Mouse (Mus musculus) forebrain, embryonic 15.5 days (tissue): Measurements from ENCODE around the gene Iffo2. TPM values are rescaled to one million over a fixed set of nuclear protein-coding genes. Genes with fewer than 3 reads are reported as not detected.

ENCODE experiments used
- ATAC-seq: fragments of 200-750 bp; cut with Nextera tagmentation; replicated peaks from 2 replicates; pipeline ENCODE4 v1.8.0; 2017; ENCODE audit warnings: mild to moderate bottlenecking, moderate TSS enrichment, moderate library complexity
- H3K27ac ChIP-seq: fragments of 300-500 bp; sonication (generic); replicated peaks from 2 replicates; pipeline ENCODE4 v1.5.1; 2015; ENCODE audit warnings: mild to moderate bottlenecking, inconsistent platforms
- H3K27me3 ChIP-seq: fragments of 300-500 bp; sonication (generic); 2 replicates; pipeline ENCODE4 v1.6.1; 2015; ENCODE audit warnings: inconsistent platforms
- H3K36me3 ChIP-seq: fragments of 300-500 bp; sonication (generic); 2 replicates; pipeline ENCODE4 v1.6.1; 2015; ENCODE audit warnings: mild to moderate bottlenecking, inconsistent platforms
- H3K4me1 ChIP-seq: fragments of 300-500 bp; sonication (generic); 2 replicates; pipeline ENCODE4 v1.6.1; 2015; ENCODE audit warnings: inconsistent platforms
- H3K4me2 ChIP-seq: fragments of 300-500 bp; sonication (generic); replicated peaks from 2 replicates; pipeline ENCODE4 v1.6.1; 2015; ENCODE audit warnings: mild to moderate bottlenecking, inconsistent platforms
- H3K4me3 ChIP-seq: fragments of 300-500 bp; sonication (generic); 2 replicates; pipeline ENCODE4 v1.5.1; 2015; ENCODE audit warnings: mild to moderate bottlenecking, inconsistent platforms
- H3K9ac ChIP-seq: fragments of 300-500 bp; sonication (generic); replicated peaks from 2 replicates; pipeline ENCODE4 v1.6.1; 2015; ENCODE audit warnings: mild to moderate bottlenecking, inconsistent platforms
- H3K9me3 ChIP-seq: fragments of 300-500 bp; sonication (generic); 2 replicates; pipeline ENCODE4 v1.6.1; 2016; ENCODE audit warnings: inconsistent platforms
- WGBS: fragments of 180-500 bp; shearing (Covaris S2); methylation state at CpG from one replicate; pipeline ENCODE4 v1.1.7; 2015; ENCODE audit warnings: mixed read lengths; 5-methylcytosine and 5-hydroxymethylcytosine counted together
- polyA plus RNA-seq: library from polyadenylated mRNA; unstranded; fragments of >200 nt; fragmentation: Nextera tagmentation; extraction: Ambion mirVana; gene quantifications from 2 replicates; pipeline ENCODE4 v1.2.1, GENCODE M21; 2015

The Iffo2 gene
- polyA plus RNA-seq, 1 experiment from 2014 or later: 5.7 TPM

GRCm38 (mm10) chr4:139535719-139536118 lies 5.4 kb downstream of the Iffo2 start:
- H3K27me3 ChIP-seq: no peaks in the 10 kb centered on the region
- no peaks in the 10 kb centered on the region for H3K36me3 ChIP-seq
- H3K4me3 ChIP-seq: no peak overlapping the region
- no peak overlapping the region for H3K9ac ChIP-seq
- H3K4me1 ChIP-seq: peaks cover 7% of the 10 kb centered on the region; the same call in 1 of the 2 replicates
- H3K4me2 ChIP-seq: no peak overlapping the region
- WGBS: 61% methylated on average over 7 of the region's 7 CpGs
- no peak for ATAC-seq
- no peak overlapping the region for H3K27ac ChIP-seq
- no peaks in the 10 kb centered on the region for H3K9me3 ChIP-seq

DNA sequence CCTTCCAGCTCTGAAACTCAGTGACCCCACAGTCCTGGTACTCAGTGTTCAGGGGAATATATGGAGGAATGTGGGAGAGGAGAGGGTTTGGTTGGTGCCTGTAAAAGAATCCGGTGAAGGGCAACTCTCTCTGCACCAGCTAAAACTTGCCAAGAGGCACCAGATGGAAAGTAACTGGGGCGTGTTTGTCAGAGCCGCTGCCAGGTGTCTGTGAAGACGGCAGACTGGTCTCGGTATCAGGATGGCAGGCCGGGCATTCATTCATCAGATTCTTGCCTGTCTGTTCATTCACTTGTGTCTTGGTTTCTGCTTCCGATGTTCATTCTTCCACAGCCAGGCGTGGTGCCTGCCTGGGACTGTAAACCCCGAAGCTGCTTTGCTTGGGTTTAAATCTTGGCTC lies 6.4 kb downstream of the Iffo2 start:
- Histone ChIP-seq H3K36me3 (no peaks in the 10 kb centered on the region), H3K9me3 (no peaks in the 10 kb centered on the region)

DNA sequence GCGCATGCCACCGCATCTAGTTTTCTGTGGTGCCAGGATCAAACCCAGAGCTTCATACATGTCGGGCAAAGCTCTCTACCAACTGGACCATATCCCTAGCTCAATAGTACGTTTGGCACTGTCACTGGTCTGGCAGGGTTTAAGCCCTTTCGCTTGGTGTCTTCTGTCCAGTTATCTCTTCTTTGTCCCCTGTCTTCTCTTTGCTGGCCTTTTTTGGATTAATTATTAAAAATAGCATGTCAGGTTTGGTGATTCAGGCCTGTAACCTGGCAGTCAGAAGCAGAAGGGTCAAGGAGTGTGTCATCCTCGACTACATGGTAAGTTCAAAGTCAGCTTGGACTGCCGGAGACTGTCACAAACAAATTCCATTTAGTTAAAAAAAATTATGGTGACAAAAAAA lies 10.4 kb downstream of the Iffo2 start:
- H3K36me3 ChIP-seq: no peaks in the 10 kb centered on the region
- no peaks in the 10 kb centered on the region for H3K9me3 ChIP-seq
- ATAC-seq: no peak
- H3K9ac ChIP-seq: no peak overlapping the region
- H3K4me1 ChIP-seq: no peaks in the 10 kb centered on the region
- H3K27me3 ChIP-seq: no peaks in the 10 kb centered on the region
- H3K27ac ChIP-seq: no peak overlapping the region
- 91% methylated on average over 7 of the region's 7 CpGs for WGBS
- no peak overlapping the region for H3K4me3 ChIP-seq
- no peak overlapping the region for H3K4me2 ChIP-seq

More for the DNA sequence above, 6.4 kb downstream of the Iffo2 start:
- no peaks in the 10 kb centered on the region for H3K27me3 ChIP-seq
- no peak overlapping the region for H3K9ac ChIP-seq
- no peak overlapping the region for H3K4me3 ChIP-seq
- WGBS: 70% methylated on average over 9 of the region's 9 CpGs
- no peak for ATAC-seq
- no peak overlapping the region for H3K27ac ChIP-seq
- no peak overlapping the region for H3K4me2 ChIP-seq
- peaks cover 7% of the 10 kb centered on the region; the same call in 1 of the 2 replicates for H3K4me1 ChIP-seq

DNA sequence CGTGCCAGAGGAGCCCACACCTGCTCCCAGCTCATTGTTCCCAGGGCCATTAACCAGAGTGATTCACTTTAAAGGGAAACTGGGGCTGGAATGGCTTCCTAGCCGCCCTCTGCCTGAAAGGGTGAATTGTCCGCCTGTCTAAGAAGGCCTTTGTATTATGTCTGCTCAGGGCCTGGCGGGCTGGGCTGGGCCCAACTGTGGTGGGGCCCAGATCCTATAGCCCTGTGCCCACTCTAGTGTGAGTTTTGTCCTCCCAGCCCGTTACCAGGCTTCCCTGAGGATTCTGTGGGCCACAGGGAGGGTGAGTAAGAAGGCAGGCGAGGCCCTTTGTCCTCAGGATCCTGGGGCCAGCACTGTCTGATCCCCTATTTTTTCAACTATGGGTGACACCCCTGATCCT lies 15.4 kb downstream of the Iffo2 start:
- Histone ChIP-seq H3K27me3 (no peaks in the 10 kb centered on the region), H3K4me1 (no peaks in the 10 kb centered on the region), H3K9me3 (no peaks in the 10 kb centered on the region), H3K9ac (no peak overlapping the region), H3K4me2 (no peak overlapping the region), H3K4me3 (no peak overlapping the region), H3K36me3 (no peaks in the 10 kb centered on the region), H3K27ac (no peak overlapping the region)
- ATAC-seq: no peak
- WGBS: 19% methylated on average over 6 of the region's 6 CpGs

- Histone ChIP-seq H3K27me3 (no peaks in the 10 kb centered on the region), H3K4me1 (no peaks in the 10 kb centered on the region), H3K9ac (no peak overlapping the region), H3K36me3 (no peaks in the 10 kb centered on the region), H3K9me3 (no peaks in the 10 kb centered on the region), H3K27ac (no peak overlapping the region), H3K4me3 (no peak overlapping the region), H3K4me2 (no peak overlapping the region)
- WGBS: 86% methylated on average over 7 of the region's 7 CpGs
- no peak for ATAC-seq
Measured at GRCm38 (mm10) chr4:139549448-139549847, 19.1 kb downstream of the Iffo2 start.

- no peaks in the 10 kb centered on the region for H3K9me3 ChIP-seq
- no peak overlapping the region for H3K4me2 ChIP-seq
Measured at GRCm38 (mm10) chr4:139555235-139555634, 24.9 kb downstream of the Iffo2 start.

DNA sequence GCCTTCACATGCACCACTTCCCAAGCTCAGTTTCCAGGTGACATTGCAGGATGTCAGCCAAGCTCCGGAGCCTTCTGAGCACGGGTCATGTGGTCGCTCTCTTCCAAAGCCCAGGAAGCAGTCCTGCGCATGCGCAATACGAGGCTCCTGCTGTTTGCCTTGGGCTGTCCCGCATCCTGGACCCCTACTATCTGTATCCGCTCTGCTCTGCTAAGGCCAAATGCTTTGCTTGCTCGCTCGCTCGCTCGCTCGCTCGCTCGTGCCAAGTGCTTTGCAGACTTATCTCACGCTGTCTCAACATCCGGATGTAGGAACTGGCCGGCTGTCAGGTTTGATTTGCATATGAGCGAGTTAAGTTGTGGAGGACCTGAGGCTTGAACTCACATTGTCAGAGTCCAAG lies 25.6 kb downstream of the Iffo2 start:
- ATAC-seq: no peak
- no peaks in the 10 kb centered on the region for H3K36me3 ChIP-seq
- H3K4me1 ChIP-seq: no peaks in the 10 kb centered on the region
- H3K9ac ChIP-seq: no peak overlapping the region
- no peak overlapping the region for H3K4me3 ChIP-seq
- no peaks in the 10 kb centered on the region for H3K27me3 ChIP-seq
- H3K4me2 ChIP-seq: no peak overlapping the region
- H3K27ac ChIP-seq: no peak overlapping the region
- H3K9me3 ChIP-seq: no peaks in the 10 kb centered on the region
- WGBS: 72% methylated on average over 19 of the region's 19 CpGs

More at GRCm38 (mm10) chr4:139555235-139555634, 24.9 kb downstream of the Iffo2 start:
- Histone ChIP-seq H3K36me3 (no peaks in the 10 kb centered on the region), H3K4me1 (no peaks in the 10 kb centered on the region), H3K4me3 (no peak overlapping the region), H3K27me3 (no peaks in the 10 kb centered on the region), H3K9ac (no peak overlapping the region), H3K27ac (no peak overlapping the region)
- WGBS: 81% methylated on average over 11 of the region's 11 CpGs
- ATAC-seq: no peak

DNA sequence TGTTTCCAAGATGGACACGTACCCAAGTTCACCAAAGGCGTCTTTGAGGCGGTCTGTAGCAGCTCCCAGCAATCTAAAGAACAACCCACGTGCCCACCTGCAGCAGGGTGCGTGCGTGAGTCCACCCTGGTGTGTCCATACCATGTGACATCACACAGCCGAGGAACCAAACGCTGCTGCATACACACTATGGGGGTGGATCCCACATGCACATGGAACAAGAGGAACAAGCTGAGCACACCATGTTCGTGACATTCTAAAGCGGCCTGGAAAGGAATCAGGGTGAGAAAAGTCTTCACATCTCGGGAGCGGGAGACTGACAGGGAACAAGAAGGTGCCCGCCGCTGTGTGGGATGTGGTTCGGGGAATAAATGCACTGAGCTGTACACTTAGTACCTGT lies 38.0 kb downstream of the Iffo2 start:
- H3K4me3 ChIP-seq: no peak overlapping the region
- no peak overlapping the region for H3K27ac ChIP-seq
- H3K36me3 ChIP-seq: no peaks in the 10 kb centered on the region
- no peaks in the 10 kb centered on the region for H3K4me1 ChIP-seq
- no peak overlapping the region for H3K4me2 ChIP-seq
- no peaks in the 10 kb centered on the region for H3K27me3 ChIP-seq
- H3K9me3 ChIP-seq: no peaks in the 10 kb centered on the region
- H3K9ac ChIP-seq: no peak overlapping the region
- ATAC-seq: no peak
- WGBS: 83% methylated on average over 15 of the region's 15 CpGs

DNA sequence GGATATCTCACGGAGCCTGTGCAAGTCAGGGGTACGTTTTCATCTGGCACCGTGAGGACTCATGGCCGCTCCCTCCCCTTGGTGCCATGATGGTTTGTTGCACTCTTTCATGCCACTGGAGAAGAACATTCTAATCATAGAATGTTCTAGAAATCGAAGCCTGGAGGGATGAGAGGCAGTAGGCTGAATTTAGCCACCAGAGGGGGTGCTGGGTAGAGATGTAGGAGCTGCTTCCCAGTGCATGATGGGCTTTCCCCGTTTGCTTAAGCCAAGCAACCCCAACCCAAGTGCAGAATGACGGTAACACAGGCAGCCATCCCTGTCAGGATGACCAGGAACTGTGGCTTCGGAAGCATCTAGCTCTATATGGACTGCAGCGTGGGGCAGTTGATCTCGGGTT lies 40.4 kb downstream of the Iffo2 start:
- H3K9me3 ChIP-seq: no peaks in the 10 kb centered on the region
- H3K27ac ChIP-seq: no peak overlapping the region
- no peak overlapping the region for H3K4me3 ChIP-seq
- no peak overlapping the region for H3K4me2 ChIP-seq
- H3K27me3 ChIP-seq: no peaks in the 10 kb centered on the region
- WGBS: 81% methylated on average over 10 of the region's 10 CpGs
- no peak for ATAC-seq
- H3K9ac ChIP-seq: no peak overlapping the region
- H3K36me3 ChIP-seq: no peaks in the 10 kb centered on the region
- H3K4me1 ChIP-seq: peaks cover 12% of the 10 kb centered on the region

DNA sequence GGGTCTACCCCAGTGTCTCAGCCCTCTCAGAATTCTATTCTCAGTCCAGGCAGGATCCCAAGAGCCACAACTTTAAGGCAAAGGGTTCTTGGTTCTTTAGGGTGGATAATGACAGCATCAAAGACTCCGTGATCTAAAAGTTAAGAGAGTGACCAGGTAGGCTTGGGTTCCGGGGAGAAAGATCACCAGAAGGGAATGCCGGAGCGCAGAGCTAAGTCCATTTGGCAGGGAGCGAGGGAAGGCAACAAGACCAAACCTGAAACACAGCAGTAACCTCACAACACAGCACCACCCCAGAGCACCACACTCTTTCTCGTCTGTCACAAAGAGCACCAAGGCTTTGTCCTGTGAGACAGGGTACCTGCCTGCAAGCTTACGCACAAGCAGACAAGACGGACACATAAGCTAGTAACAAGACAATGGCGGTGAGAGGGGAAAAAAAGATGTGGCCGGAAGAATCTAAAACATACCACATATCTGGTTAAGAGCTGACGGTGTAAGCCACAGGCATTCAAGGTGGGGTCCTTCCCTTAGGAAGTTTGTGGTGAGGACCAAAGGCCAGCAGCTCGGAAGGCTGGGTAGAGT lies 42.7 kb downstream of the Iffo2 start:
- peaks cover 26% of the 10 kb centered on the region for H3K4me1 ChIP-seq
- no peak overlapping the region for H3K4me3 ChIP-seq
- WGBS: 88% methylated on average over 12 of the region's 12 CpGs
- H3K27me3 ChIP-seq: no peaks in the 10 kb centered on the region
- H3K9ac ChIP-seq: no peak overlapping the region
- no peak overlapping the region for H3K4me2 ChIP-seq
- no peak overlapping the region for H3K27ac ChIP-seq
- H3K36me3 ChIP-seq: no peaks in the 10 kb centered on the region
- no peak for ATAC-seq
- no peaks in the 10 kb centered on the region for H3K9me3 ChIP-seq

DNA sequence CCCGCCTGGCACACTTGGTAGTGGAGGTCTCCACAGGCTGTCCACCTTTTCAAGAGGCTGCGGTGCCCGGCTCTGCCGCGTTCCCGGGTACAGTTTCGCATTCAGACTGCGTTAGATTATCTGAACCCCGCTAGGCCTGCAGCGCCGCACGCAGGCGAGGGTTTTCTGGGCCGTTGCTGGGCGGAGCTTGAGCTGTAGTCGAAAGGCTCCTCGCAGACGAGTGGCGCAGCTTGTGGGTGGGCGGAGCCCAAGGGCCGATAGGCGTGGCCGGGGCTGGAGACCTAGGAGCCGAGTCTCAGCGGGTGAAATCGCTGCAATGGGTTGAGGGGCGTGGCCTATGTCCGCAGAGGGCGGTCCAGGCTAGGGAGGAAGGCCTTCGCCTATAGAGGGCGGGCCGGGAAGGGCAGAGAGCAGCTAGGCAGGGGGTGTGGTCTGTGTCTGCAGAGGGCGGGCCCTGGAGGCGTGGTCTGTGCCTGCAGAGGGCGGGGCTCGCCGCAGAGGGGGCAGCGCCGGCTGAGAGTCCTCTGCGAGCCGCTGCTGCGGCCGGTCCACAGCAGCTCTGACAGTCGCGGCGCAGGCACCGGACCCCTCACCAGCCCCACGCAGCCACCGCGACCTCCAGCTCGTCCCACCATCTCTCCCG lies 43.9 kb downstream of the Iffo2 start:
- H3K27me3 ChIP-seq: no peaks in the 10 kb centered on the region
- H3K4me3 ChIP-seq: peak overlapping the region; percentile 69
- H3K27ac ChIP-seq: peak overlapping the region; percentile 71
- WGBS: under 1% methylated on average over 47 of the region's 52 CpGs
- ATAC-seq: peak; percentile 94
- no peaks in the 10 kb centered on the region for H3K36me3 ChIP-seq
- peak overlapping the region; percentile 56 for H3K9ac ChIP-seq
- H3K4me2 ChIP-seq: peak overlapping the region; percentile 87
- no peaks in the 10 kb centered on the region for H3K9me3 ChIP-seq
- H3K4me1 ChIP-seq: peaks cover 26% of the 10 kb centered on the region

DNA sequence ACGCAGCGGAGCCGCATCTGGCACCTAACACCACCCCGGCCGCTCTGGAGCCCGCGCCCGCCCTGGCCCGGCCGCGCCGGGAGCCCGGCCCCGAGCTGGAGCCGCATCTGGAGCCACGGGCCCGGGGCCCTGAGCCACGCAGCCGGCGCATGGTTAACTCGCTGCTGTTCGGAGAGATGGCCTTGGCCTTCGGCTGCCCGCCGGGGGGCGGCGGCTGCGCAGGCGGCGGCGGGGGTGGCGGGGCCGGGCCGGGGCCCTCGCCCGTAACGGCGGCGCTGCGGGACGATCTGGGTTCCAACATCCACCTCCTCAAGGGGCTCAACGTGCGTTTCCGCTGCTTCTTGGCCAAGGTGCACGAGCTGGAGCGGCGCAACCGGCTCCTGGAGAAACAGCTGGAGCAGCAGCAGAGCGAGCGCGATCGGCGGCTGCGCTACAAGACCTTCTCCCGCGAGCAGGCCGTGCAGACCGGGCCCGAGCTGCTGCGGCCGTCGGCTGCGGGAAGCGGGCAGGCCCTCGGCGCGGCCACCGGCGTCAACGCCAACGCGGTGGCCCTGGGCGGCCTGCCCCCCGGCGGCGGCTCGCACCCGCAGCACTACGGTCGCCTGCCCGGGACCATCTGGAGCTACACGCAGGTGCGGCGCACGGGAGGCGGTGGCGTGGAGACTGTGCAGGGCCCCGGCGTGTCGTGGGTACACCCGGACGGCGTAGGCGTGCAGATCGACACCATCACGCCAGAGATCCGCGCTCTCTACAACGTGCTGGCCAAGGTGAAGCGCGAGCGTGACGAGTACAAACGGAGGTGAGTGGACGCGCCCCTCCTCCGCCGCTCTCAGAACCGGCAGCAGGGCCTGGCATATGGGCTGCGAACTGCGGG lies 44.7 kb downstream of the Iffo2 start:
- no peaks in the 10 kb centered on the region for H3K36me3 ChIP-seq
- under 1% methylated on average over 109 of the region's 111 CpGs for WGBS
- H3K4me2 ChIP-seq: peak overlapping the region; percentile 87
- no peaks in the 10 kb centered on the region for H3K9me3 ChIP-seq
- peak; percentile 71 for ATAC-seq
- H3K4me3 ChIP-seq: peak overlapping the region; percentile 69
- H3K9ac ChIP-seq: peak overlapping the region; percentile 56
- peak overlapping the region; percentile 71 for H3K27ac ChIP-seq
- H3K27me3 ChIP-seq: no peaks in the 10 kb centered on the region
- peaks cover 26% of the 10 kb centered on the region for H3K4me1 ChIP-seq
